Mouse (Mus musculus) myocyte (in vitro differentiated cells): ENCODE data around the gene Mid2. TPM values are rescaled to one million over a fixed set of nuclear protein-coding genes. Genes with fewer than 3 reads are reported as not detected.
A peak's percentile ranks its signal among the peaks of the same experiment; 100 is the strongest.
"Not testable (repeated sequence)": the region's sequence is repeated elsewhere in the genome, so short reads cannot be mapped to it uniquely, and the experiment has no call there.

ENCODE experiments used
- H3K27me3 ChIP-seq: one replicate; pipeline ENCODE4 v1.6.1; 2011; ENCODE audit not compliant: control insufficient read depth, insufficient read depth, insufficient read length
- H3K36me3 ChIP-seq: one replicate; pipeline ENCODE4 v1.6.1; 2011; ENCODE audit not compliant: control insufficient read depth, insufficient read depth
- H3K4me2 ChIP-seq: one replicate; pipeline ENCODE4 v1.6.1; 2011; ENCODE audit warnings: low read depth, control low read depth
- H3K4me3 ChIP-seq: one replicate; pipeline ENCODE4 v1.5.1; 2011; ENCODE audit warnings: mild to moderate bottlenecking, control low read depth, moderate library complexity
- H3K79me2 ChIP-seq: one replicate; pipeline ENCODE4 v1.6.1; 2011; ENCODE audit not compliant: control insufficient read depth, insufficient read depth
- H3ac ChIP-seq: one replicate; pipeline ENCODE4 v1.6.1; 2011; ENCODE audit not compliant: control insufficient read depth, insufficient read length
- CEBPB ChIP-seq: IDR thresholded peaks from 2 replicates; pipeline ENCODE4 v1.6.1; 2011; ENCODE audit warnings: mild to moderate bottlenecking, moderate library complexity; ENCODE audit not compliant: poor library complexity, insufficient read depth, severe bottlenecking
- E2F4 ChIP-seq: IDR thresholded peaks from one replicate; pipeline ENCODE4 v1.6.1; 2011; ENCODE audit warnings: mild to moderate bottlenecking, control low read depth, moderate library complexity; ENCODE audit not compliant: insufficient read depth
- MAX ChIP-seq: IDR thresholded peaks from one replicate; pipeline ENCODE4 v1.6.1; 2011; ENCODE audit warnings: low read depth, mild to moderate bottlenecking, control low read depth
- MYOD1 ChIP-seq, 3 experiments: IDR thresholded peaks; one replicate each; pipeline ENCODE4 v1.6.1; 2011; ENCODE audit warnings: control low read depth in 2 of 3, low read depth in 2 of 3, mild to moderate bottlenecking in 2 of 3, moderate library complexity in 1 of 3; ENCODE audit not compliant: insufficient read length in 2 of 3, control insufficient read depth in 1 of 3
- MYOG ChIP-seq, 3 experiments: IDR thresholded peaks; one replicate each; pipeline ENCODE4 v1.6.1; 2011; ENCODE audit warnings: control low read depth in 2 of 3, low read depth in 2 of 3, mild to moderate bottlenecking in 2 of 3; ENCODE audit not compliant: insufficient read length in 2 of 3, control insufficient read depth in 1 of 3, insufficient read depth in 1 of 3
- POLR2A ChIP-seq: IDR thresholded peaks from one replicate; pipeline ENCODE4 v1.6.1; 2011; ENCODE audit warnings: low read depth, mild to moderate bottlenecking, control low read depth, moderate library complexity; ENCODE audit not compliant: insufficient read length
- POLR2AphosphoS2 ChIP-seq: IDR thresholded peaks from one replicate; pipeline ENCODE4 v1.6.1; 2011; ENCODE audit warnings: low read depth, control low read depth; ENCODE audit not compliant: insufficient read length
- REST ChIP-seq: IDR thresholded peaks from one replicate; pipeline ENCODE4 v1.6.1; 2011; ENCODE audit warnings: mild to moderate bottlenecking, control low read depth, moderate library complexity; ENCODE audit not compliant: insufficient read depth, insufficient read length
- SRF ChIP-seq: IDR thresholded peaks from one replicate; pipeline ENCODE4 v1.6.1; 2011; ENCODE audit warnings: low read depth; ENCODE audit not compliant: control insufficient read depth, insufficient read length
- TCF12 ChIP-seq: IDR thresholded peaks from one replicate; pipeline ENCODE4 v1.6.1; 2011; ENCODE audit warnings: mild to moderate bottlenecking, control low read depth; ENCODE audit not compliant: poor library complexity, insufficient read depth, severe bottlenecking
- TCF3 ChIP-seq: IDR thresholded peaks from one replicate; pipeline ENCODE4 v1.6.1; 2011; ENCODE audit warnings: low read depth, control low read depth; ENCODE audit not compliant: insufficient read length
- USF1 ChIP-seq: IDR thresholded peaks from one replicate; pipeline ENCODE4 v1.6.1; 2011; ENCODE audit warnings: low read depth, mild to moderate bottlenecking, control low read depth, moderate library complexity
- polyA plus RNA-seq: library from polyadenylated mRNA; unstranded; fragments of >200 nt; fragmentation: generic; extraction: Trizol; gene quantifications from one replicate; pipeline ENCODE4 v1.2.1, GENCODE M21; 2012; ENCODE audit warnings: missing spikeins

The Mid2 gene
- polyA plus RNA-seq, 1 experiment = 2.1 TPM

DNA sequence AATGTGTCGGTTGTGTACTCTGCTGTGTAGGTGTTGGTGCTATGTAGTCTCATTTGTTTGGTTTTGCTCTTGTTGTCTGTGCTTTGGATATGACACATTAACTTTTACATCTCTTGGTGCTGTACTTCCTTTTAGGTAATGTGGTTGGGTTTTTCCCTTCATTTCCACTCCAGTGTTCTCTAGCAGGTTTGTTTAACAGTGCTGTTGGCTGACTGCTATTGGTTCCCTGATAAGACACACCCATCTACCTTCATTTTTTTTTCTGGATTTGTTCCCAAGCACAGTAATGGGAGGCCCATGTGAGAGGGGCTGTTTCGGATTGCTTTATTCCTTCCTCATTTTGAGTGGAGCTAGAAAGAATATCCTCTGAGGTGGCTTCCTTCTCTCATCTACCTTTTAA, 883 bp upstream of the Mid2 start:
- H3K4me2 ChIP-seq = no peak overlapping the region
- no peaks in the 10 kb centered on the region for H3K79me2 ChIP-seq
- no peaks in the 10 kb centered on the region for H3K27me3 ChIP-seq
- no peak overlapping the region for H3K4me3 ChIP-seq
- no peak overlapping the region for H3ac ChIP-seq
- no peak for TF ChIP-seq REST
- TF ChIP-seq CEBPB = no peak
- TF ChIP-seq TCF12 = no peak
- TF ChIP-seq TCF3 = no peak
- TF ChIP-seq E2F4 = no peak
- H3K36me3 ChIP-seq = no peaks in the 10 kb centered on the region

DNA sequence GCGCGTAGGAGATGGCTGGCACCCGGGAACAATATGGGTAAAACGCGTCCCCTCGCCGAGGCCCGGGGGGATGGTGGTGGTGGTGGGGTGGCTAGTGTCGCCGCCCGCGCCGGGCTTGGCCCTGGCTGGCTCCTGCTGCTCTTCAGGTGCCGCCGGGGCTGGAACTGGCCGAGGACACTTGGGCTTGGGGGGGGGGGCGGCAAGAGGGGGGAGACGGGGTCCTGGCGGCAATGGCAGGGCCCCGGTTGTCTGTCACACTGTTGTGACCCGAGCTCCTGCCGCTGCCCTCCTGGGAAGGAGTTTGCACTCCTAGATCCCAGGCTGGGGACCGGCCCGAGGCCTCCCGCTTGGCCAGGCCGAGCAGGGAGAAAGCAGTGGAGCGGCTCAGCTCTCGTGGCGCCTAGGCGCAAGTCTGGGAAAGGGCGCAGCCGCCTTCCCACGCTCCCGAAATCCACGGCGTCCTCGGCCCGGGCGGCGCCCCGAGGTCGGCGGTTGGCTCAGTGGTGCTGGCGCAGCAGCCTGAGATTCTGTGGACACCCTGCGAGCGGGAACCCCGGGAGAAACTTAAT, 927 bp downstream of the Mid2 start:
- TF ChIP-seq POLR2AphosphoS2 = no peak
- peak; percentile 42 for TF ChIP-seq POLR2A
- Histone ChIP-seq H3K27me3 (no peaks in the 10 kb centered on the region), H3K4me2 (peak overlapping the region; percentile 63), H3K79me2 (no peaks in the 10 kb centered on the region), H3K4me3 (peak overlapping the region; percentile 32), H3K36me3 (no peaks in the 10 kb centered on the region), H3ac (peak overlapping the region; percentile 40)

DNA sequence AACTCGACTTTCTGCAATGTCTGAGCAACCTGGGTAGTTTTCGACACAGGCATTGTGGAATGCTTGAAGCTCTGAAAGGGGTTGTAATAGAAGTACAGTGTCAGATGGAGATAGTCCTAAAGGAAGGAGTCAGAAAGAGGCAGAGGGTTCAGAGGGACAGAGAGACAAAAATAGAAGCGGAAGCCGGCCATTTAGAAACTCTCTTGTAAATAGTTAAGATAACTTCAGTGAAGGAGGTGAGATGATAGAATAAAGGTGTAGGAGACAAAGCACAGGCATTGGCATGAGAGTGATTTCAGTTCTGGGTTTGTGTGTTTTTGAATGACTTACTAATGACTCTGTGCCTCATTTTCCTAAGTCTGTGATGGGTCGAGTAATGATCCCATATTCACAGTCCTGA, 11.0 kb downstream of the Mid2 start:
- Histone ChIP-seq H3K27me3 (no peaks in the 10 kb centered on the region), H3K79me2 (no peaks in the 10 kb centered on the region), H3K4me3 (no peak overlapping the region), H3ac (no peak overlapping the region), H3K4me2 (no peak overlapping the region), H3K36me3 (no peaks in the 10 kb centered on the region)
- TF ChIP-seq POLR2A (no peak), MYOD1 (IDR thresholded peaks at IDR 0.05; ENCODE audit: control insufficient read depth in 1 of 3, insufficient read length in 2 of 3, low read depth in 2 of 3) (no peak), POLR2AphosphoS2 (no peak), E2F4 (no peak), CEBPB (no peak), TCF12 (no peak), USF1 (no peak)

DNA sequence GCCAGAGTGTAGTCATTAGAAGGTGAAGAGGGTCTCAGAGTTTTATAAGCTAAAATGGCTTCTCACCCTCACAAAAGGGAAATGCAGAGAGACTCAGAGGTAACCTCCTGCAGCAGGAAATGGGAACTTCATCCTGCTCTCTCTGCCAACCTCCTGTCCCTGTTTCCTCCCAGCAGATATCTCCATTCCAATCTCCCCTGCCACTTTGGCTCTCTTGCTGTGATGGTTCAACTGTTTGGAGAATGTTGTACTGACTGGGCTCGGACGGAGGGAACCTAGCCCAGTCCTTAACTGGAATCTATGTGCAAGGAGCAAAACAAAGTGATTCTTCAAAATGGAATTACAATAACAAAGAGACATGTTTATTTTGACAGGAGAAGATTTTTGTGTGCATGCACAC, 23.9 kb downstream of the Mid2 start:
- no peaks in the 10 kb centered on the region for H3K36me3 ChIP-seq
- no peaks in the 10 kb centered on the region for H3K27me3 ChIP-seq
- no peak overlapping the region for H3K4me3 ChIP-seq
- TF ChIP-seq SRF (no peak), MAX (no peak), TCF3 (no peak), E2F4 (no peak), POLR2AphosphoS2 (no peak), MYOG (IDR thresholded peaks at IDR 0.05; ENCODE audit: control insufficient read depth in 1 of 3, insufficient read depth in 1 of 3, insufficient read length in 2 of 3, low read depth in 2 of 3) (no peak), USF1 (no peak), TCF12 (no peak)
- H3K79me2 ChIP-seq = no peaks in the 10 kb centered on the region
- no peak overlapping the region for H3ac ChIP-seq
- no peak overlapping the region for H3K4me2 ChIP-seq

DNA sequence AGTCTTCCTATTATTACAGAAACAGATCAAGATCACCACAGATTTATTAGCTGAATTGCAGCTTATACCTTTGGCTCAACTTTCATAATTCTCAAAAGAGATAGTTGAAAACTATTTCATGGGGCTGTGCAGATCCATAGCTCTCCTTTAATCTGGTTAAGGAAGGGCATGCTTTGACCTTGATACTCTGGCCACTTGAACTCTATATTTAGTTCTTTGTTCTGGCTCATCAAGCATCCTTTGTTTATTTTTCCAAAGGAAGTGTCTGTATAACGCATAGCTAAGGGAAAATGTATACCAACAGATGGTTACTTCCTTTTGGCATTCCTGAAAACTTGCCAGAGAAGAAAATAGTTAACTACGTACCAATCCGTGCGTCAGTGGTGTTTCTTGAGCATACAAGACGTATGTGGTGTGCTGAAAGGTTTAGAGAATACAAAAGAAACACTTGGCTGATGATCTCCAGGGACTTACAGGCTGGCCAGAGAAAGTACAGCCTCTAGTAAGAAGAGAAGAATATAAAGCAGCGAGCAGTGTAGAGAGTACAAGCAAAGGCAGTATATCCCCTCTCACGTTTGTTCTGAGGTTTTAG, 33.6 kb downstream of the Mid2 start:
- not testable (repeated sequence) for H3K4me2 ChIP-seq

DNA sequence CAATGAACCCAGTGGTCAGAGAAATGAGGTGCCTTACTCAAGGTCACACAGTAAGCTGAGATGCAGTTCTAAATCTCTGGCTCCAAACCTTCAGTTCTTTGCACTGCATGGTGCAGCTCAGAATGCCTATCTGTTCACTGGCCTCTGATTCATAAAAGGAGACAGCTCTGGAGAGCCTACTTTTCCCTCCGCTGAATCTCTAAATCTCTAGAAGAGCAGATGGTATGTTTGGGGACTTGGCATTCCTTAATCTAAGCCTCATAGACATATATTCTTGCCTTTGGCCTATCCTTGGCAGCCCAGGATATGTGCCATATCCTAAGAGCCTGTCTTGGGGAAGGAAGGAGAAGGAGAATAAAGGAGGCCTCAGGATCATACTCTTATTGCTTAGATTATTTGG, 38.8 kb downstream of the Mid2 start:
- H3K27me3 ChIP-seq = no peaks in the 10 kb centered on the region
- no peak overlapping the region for H3K4me2 ChIP-seq
- no peaks in the 10 kb centered on the region for H3K79me2 ChIP-seq
- no peak overlapping the region for H3K4me3 ChIP-seq
- no peak overlapping the region for H3ac ChIP-seq
- no peak for TF ChIP-seq TCF3
- TF ChIP-seq MYOD1 (IDR thresholded peaks at IDR 0.05; ENCODE audit: control insufficient read depth in 1 of 3, insufficient read length in 2 of 3, low read depth in 2 of 3) = no peak
- no peak for TF ChIP-seq MYOG (IDR thresholded peaks at IDR 0.05; ENCODE audit: control insufficient read depth in 1 of 3, insufficient read depth in 1 of 3, insufficient read length in 2 of 3, low read depth in 2 of 3)
- no peak for TF ChIP-seq TCF12
- TF ChIP-seq POLR2A = no peak
- no peak for TF ChIP-seq POLR2AphosphoS2
- TF ChIP-seq USF1 = no peak
- TF ChIP-seq REST = no peak
- no peak for TF ChIP-seq CEBPB
- TF ChIP-seq MAX = no peak
- no peaks in the 10 kb centered on the region for H3K36me3 ChIP-seq

More for the DNA sequence above, 33.6 kb downstream of the Mid2 start:
- not testable (repeated sequence) for H3K36me3 ChIP-seq, H3K4me3 ChIP-seq, H3ac ChIP-seq, H3K79me2 ChIP-seq, H3K27me3 ChIP-seq
